Comparison of ENCODE assay signal across 9 mouse cellular contexts in the genomic region with DNA sequence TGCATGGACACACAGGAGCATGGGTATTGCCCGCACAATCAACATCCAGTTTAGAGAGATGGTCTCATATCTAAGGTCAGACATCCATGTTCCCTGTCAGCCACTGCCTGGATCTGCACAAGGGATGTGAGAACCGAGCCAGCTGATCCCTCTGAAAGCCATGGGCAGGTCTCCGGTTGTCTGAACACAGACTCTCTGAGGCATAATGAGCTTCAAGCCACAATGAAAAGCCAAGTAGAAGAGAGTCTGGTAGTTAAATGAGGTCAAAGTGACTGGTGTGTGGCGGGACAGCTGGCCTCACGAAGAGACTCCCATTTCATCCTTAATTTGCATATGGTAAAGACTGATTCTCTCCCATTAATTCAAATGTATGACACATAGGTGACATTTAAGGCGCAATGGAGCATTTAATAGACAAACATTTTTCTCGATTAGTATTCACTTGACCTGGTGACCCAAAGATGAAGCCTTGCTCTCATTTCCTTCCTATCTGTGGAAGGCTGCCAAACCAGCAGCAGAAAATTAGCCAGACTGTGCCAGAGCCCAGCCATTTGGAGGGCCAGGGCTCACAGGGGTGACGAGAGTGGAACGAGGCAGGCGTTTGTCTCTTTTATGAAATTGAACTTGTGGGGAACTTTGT.
A peak's percentile ranks its signal among the peaks of the same experiment; 100 is the strongest.
DNase-seq lines count a peak whose midpoint lies in the region; ATAC-seq and TF ChIP-seq lines count a peak whose summit lies in the region.
"Had no signal": no experiment of that assay in that cellular context is flagged by ENCODE, and none has a peak within 500 bp of the region (broad histone marks: within the 10 kb centered on the region; RNA-seq: fewer than 3 reads in every experiment).

No protein-coding gene starts in this region.

- H3K36me3 ChIP-seq in forebrain, embryonic 15.5 days: no peaks in the 10 kb centered on the region
- H3K36me3 ChIP-seq: limb, embryonic 13.5 days had no signal

- intact Hi-C loops in left cerebral cortex, postnatal 4 days (cut with DNase I): no loop called here
- intact Hi-C loops in left cerebral cortex, adult 2 months (cut with DNase I): no loop called here

- no peak for TF ChIP-seq CTCF in left cerebral cortex, adult 2 months (IDR thresholded peaks at IDR 0.05)

- no peaks in the 10 kb centered on the region for H3K9me3 ChIP-seq in forebrain, embryonic 15.5 days
- H3K9me3 ChIP-seq: limb, embryonic 13.5 days had no signal

- no peak overlapping the region for H3K27ac ChIP-seq in left cerebral cortex, adult 2 months
- 0 out of 2 replicates have a peak overlapping the region, but pooled peaks have one; percentile 18 for H3K27ac ChIP-seq in forebrain, embryonic 15.5 days (replicated peaks)
- H3K27ac ChIP-seq: limb, embryonic 13.5 days had no signal

- no peak overlapping the region for H3K4me2 ChIP-seq in forebrain, embryonic 15.5 days (replicated peaks)
- H3K4me2 ChIP-seq: limb, embryonic 13.5 days had no signal

- ATAC-seq in forebrain, embryonic 15.5 days (replicated peaks): no peak
- ATAC-seq in granulocyte monocyte progenitor cell, adult 5-6 weeks (replicated peaks; ENCODE audit: poor library complexity, severe bottlenecking): no peak

- H3K4me1 ChIP-seq in forebrain, embryonic 15.5 days: peaks cover 11% of the 10 kb centered on the region; the same call in 1 of the 2 replicates

- H3K9ac ChIP-seq in forebrain, embryonic 15.5 days (replicated peaks): no peak overlapping the region
- H3K9ac ChIP-seq: limb, embryonic 13.5 days had no signal

- 29% methylated on average over 10 of the region's 10 CpGs for WGBS in forebrain, embryonic 15.5 days

- no peaks in the 10 kb centered on the region for H3K27me3 ChIP-seq in forebrain, embryonic 15.5 days
- H3K27me3 ChIP-seq: limb, embryonic 13.5 days had no signal

- peak; percentile 57 for DNase-seq in left cerebral cortex, postnatal 4 days
- DNase-seq in left cerebral cortex, adult 2 months (ENCODE audit: extremely low spot score in 1 of 2, low spot score in 2 of 2): no peak
- peak; percentile 41 for DNase-seq in brain, adult 2 months (ENCODE audit: low read depth, low spot score)
- peak; percentile 36 for DNase-seq in lung, postnatal 10 days
- no peak for DNase-seq in urinary bladder, adult 18-20 months (ENCODE audit: low spot score in 2 of 2)
- DNase-seq: cerebellum, adult 9-10 months had no signal

- H3K4me3 ChIP-seq in left cerebral cortex, adult 2 months: no peak overlapping the region
- H3K4me3 ChIP-seq in forebrain, embryonic 15.5 days: no peak overlapping the region
- H3K4me3 ChIP-seq: limb, embryonic 13.5 days had no signal

Comparison
In these comparisons a context has a peak if more than half of its experiments do, and no peak if none do; other contexts are left out.
1. DNase-seq: peak in left cerebral cortex, postnatal 4 days (single experiment), brain, adult 2 months (single experiment) and lung, postnatal 10 days (single experiment); none in left cerebral cortex, adult 2 months (0 of 2) and urinary bladder, adult 18-20 months (0 of 2).